Mouse (Mus musculus): ENCODE results near the gene Actn4.
A peak's percentile ranks its signal among the peaks of the same experiment; 100 is the strongest.

Actn4 gene

DNA sequence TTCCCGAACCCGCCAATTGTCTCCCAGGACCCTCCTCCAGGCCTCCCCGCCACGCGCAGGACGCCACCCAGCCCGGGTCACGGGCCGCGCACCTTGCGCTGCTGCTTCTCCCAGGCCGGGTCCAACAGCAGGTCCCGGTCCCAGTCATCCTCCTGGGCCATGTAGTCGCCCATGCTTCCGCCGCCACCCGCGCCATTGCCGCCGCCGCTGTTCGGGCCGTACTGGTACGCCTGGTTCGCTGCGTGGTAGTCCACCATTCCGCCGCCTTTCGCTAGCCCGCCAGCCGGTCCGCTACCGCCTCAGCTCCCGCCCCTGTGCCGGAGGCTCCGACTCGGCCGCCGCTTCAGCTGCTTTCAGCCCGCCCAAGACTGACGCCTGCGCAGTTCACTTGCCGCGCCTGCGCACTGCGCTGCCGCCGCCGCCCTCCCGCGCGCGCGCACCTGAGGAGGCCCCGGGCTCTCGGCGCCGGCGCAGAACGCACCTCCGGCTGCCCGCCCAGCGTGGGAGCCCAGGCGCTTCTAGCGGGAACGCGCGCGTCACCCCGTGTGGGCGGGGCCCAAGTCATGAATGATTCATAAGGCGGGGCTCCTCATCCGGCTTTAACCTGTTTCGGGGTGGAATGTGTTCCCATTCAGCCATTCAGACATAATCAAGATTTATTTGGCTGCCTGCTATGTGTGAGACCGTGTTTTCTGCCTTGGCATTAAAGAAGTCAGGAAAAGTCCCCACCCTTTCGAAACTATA is at the start of gene Actn4:
TSS of gene Actn4 (minus strand) at position 414 of the 744 bp plus-strand sequence.
- peak; percentile 99 for DNase-seq (ENCODE audit: low read depth, low spot score)

DNA sequence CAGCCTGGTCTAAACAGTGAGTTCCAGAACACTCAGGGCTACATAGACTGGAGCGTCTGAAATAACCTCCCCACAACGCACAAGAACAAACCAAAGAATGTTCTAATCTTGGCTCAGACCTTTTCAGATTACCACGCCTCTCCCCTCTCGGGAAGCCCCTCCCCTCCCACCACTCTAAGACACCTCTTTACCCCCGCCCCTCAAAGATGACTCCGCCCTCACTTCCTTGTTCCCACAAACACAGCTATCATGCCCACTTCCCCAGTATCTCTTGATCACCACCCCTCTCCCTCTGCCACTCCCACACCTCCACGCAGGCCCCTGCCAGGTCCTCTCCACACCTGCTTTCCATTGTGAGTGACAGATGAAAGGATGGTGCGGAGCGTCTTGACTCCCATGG is 46.6 kb upstream of the Actn4 start:
- DNase-seq (ENCODE audit: low read depth, low spot score) = peak; percentile 77
- Histone ChIP-seq H3K36me3 (ENCODE audit: control insufficient read depth, insufficient read depth, low read length, poor library complexity, severe bottlenecking) (no peaks in the 10 kb centered on the region), H3K27me3 (ENCODE audit: control insufficient read depth, insufficient read depth, low read length, poor library complexity, severe bottlenecking) (no peaks in the 10 kb centered on the region)

More for the DNA sequence above, at the start of gene Actn4:
- no peaks in the 10 kb centered on the region for H3K27me3 ChIP-seq (ENCODE audit: control insufficient read depth, insufficient read depth, low read length, poor library complexity, severe bottlenecking)
- H3K36me3 ChIP-seq (ENCODE audit: control insufficient read depth, insufficient read depth, low read length, poor library complexity, severe bottlenecking) = no peaks in the 10 kb centered on the region

DNA sequence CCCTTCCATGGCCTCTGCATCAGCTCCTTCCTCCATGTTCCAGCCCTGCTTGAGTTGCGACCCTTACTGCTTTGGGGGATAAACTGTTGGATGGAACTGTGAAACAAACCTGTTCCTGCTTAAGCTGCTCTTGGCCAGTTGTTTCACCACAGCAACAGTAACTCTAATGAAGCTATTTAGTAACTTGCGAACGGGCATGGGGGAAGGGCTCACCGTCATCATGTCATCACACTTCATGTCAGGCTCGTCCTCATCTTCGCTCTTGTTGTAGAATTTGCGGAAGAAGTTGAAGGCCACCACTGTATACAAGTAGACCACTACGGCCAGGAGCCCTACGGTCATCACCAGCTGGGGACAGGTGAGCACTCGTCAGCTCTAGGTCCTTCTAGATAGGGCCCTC is 46.0 kb upstream of the Actn4 start:
- H3K36me3 ChIP-seq (ENCODE audit: control insufficient read depth, insufficient read depth, low read length, poor library complexity, severe bottlenecking) = peaks cover 2% of the 10 kb centered on the region; the same call in 1 of the 2 replicates
- no peaks in the 10 kb centered on the region for H3K27me3 ChIP-seq (ENCODE audit: control insufficient read depth, insufficient read depth, low read length, poor library complexity, severe bottlenecking)
- DNase-seq (ENCODE audit: low read depth, low spot score) = no peak

DNA sequence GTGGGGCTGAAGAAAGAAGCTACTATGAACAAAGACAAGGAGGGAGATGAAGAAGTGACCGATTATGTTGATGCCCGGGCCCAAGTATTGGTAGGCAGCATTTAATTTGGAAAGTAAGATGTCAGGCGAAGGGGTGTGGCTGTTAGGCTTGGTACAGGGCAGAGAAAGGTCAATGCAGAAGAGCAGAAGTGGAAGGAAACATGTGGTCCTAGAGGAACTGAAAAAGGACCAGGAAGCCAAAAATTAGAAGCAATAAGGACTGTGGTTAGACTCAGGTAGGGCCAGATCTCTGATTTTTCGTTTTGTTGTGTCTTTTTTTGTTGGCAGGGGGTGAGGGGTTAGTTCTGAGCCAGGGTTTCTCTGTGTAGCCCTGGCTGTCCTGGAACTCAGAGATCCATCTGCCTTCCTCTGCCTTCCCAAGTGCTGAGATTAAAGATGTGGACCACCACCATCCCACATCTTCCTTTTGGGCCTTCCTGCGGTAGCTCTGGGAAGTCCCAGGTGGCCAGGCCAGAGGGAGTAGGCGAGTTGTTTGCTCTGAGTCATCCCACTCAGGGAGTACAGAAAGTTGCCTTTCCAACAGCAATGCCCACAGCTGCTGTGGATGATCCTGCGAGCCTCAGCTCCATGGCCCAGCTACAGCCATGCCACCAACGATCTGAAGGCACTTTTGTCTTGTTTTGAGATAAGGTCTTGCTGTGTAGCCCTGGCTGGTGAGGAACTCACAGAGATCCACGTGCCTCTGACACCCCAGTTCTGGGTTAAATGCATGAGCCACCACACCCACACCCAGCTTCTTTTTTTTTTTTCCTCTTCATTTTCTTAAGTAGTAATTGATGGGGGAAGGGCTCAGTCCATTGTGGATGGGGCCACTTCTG is 45.3 kb upstream of the Actn4 start:
- no peaks in the 10 kb centered on the region for H3K27me3 ChIP-seq (ENCODE audit: control insufficient read depth, insufficient read depth, low read length, poor library complexity, severe bottlenecking)
- peaks cover 7% of the 10 kb centered on the region for H3K36me3 ChIP-seq (ENCODE audit: control insufficient read depth, insufficient read depth, low read length, poor library complexity, severe bottlenecking)
- peak; percentile 83 for DNase-seq (ENCODE audit: low read depth, low spot score)

DNA sequence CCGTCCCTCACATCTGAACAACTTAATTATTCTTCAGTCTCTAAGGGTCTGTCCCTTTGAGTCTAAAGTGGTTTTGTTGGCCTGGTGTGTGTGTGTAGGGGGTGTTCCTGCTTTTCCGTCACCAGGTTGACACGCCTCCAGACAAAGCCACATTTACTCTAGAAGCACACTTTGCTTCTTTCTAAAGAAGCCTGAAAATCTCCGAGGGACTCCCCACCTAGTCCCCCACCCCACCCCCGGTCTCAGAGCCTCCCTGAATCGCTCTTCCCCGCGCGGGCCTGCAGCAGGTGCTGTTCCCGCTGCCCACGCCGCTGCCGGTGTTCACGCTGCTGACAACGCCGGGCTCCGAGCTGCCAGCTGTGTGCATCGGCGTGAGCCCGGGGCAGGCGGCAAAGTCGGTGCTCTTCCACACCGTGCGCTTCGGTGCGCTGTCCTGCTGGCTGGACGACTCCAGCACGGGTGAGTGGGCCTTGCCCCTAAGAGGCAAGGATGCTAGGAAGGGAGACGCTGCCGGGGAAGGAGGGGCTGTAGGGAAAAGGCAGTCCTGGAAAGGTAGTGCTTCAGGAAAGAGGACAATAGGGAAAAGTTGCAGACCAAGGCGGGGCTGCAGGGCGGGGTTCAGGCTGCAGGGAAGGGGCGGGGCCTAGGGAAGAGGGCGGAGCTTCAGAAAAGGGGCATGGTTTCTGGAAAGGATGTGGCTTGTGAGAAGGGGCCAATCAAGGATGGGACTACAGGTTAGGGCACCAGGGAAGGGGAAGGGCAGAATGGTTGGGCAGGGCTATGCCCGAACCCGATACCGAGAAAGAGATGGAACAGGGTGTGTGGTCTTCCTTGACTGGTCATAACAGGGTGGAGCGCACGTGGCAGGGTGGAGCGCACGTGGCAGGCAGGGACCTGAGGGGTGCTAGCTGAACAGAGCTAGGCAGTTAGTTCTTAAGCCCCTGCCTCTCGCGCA is 38.8 kb upstream of the Actn4 start:
- DNase-seq (ENCODE audit: low read depth, low spot score) = peak; percentile 91
- peaks cover 22% of the 10 kb centered on the region for H3K36me3 ChIP-seq (ENCODE audit: control insufficient read depth, insufficient read depth, low read length, poor library complexity, severe bottlenecking)

DNA sequence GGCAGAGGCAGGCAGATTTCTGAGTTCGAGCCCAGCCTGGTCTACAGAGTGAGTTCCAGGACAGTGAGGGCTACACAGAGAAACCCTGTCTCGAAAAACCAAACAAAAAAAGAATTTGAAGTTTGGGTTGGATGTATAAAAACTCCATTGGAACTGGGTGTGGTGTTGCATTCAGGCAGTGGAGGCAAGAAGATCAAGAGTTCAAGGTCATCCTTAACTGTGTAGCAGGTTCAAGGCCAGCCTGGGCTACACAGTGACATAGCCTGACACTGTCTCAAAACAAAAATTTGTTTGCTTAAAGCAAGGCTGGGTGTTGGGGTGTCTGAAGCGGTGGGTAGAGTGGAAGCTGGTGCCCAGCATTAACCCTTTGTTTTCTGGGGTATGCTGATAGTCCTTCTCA is 31.3 kb upstream of the Actn4 start:
- Histone ChIP-seq H3K36me3 (ENCODE audit: control insufficient read depth, insufficient read depth, low read length, poor library complexity, severe bottlenecking) (peaks cover 48% of the 10 kb centered on the region), H3K27me3 (ENCODE audit: control insufficient read depth, insufficient read depth, low read length, poor library complexity, severe bottlenecking) (no peaks in the 10 kb centered on the region)
- DNase-seq (ENCODE audit: low read depth, low spot score) = no peak

More for the DNA sequence above, 38.8 kb upstream of the Actn4 start:
- H3K27me3 ChIP-seq (ENCODE audit: control insufficient read depth, insufficient read depth, low read length, poor library complexity, severe bottlenecking) = no peaks in the 10 kb centered on the region

DNA sequence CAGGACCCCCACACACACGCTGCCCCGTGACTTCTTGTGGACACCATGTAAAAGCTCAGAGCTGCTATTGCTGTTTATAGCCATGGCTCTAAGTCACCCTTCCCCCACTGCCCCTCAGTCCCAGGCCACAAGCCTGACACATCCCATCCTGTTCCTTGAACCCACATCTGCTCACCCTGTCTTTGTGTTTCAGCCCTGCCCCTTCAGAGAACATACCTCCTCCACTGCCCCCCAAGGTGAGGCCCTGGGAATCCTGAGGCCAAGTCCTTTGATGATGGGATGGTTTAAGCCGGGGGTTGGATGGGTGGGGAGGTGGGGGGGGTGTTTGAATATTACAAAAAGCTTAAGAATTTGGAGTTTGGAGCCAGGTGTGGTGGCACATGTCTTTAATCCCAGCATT is 30.9 kb upstream of the Actn4 start:
- no peaks in the 10 kb centered on the region for H3K27me3 ChIP-seq (ENCODE audit: control insufficient read depth, insufficient read depth, low read length, poor library complexity, severe bottlenecking)
- peaks cover 51% of the 10 kb centered on the region for H3K36me3 ChIP-seq (ENCODE audit: control insufficient read depth, insufficient read depth, low read length, poor library complexity, severe bottlenecking)
- DNase-seq (ENCODE audit: low read depth, low spot score) = no peak

DNA sequence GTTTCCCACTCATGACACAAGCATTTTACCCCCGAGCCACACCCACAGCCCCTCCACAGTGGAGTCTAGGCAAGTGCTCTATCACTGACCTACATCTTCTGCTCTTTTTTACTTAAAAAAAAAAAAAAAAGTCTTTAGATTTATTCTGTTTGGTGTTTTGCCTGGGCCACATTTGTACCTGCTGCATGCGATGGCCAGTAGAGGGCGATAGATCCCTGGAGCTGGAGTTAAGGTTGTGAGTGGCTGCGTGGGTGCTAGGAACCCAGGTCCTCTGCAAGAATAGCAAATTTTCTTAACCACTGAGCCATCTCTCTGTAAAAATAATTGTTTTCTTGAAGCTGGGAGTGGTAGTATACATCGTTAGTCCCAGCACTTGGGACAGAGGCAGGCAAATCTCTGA is 29.5 kb upstream of the Actn4 start:
- no peaks in the 10 kb centered on the region for H3K27me3 ChIP-seq (ENCODE audit: control insufficient read depth, insufficient read depth, low read length, poor library complexity, severe bottlenecking)
- DNase-seq (ENCODE audit: low read depth, low spot score) = peak; percentile 70
- peaks cover 55% of the 10 kb centered on the region for H3K36me3 ChIP-seq (ENCODE audit: control insufficient read depth, insufficient read depth, low read length, poor library complexity, severe bottlenecking)

DNA sequence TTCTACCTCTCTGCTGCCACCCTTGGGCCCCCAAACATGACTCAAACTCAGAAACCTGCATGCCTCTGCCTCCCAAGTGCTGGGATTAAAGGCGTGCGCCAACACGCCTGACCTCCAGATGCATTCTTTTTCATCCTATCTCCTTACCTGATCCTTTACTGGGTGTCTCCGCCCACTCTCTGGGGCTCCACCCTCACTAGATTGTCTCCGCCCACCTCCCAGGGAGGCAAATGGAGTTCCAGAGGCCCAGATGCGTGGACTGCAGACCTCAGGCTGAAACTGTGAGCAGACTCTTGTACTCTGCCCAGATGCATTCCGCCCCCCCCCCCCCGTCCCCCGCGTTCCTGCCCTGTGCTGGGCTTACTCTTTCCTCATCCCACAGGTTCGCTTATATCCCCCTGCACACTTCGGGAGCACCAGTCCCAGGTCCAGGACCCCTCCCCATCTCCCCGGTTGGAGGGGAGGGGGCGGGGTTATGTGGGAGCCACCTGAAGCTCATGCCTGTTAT is 28.7 kb upstream of the Actn4 start:
- DNase-seq (ENCODE audit: low read depth, low spot score) = no peak
- no peaks in the 10 kb centered on the region for H3K27me3 ChIP-seq (ENCODE audit: control insufficient read depth, insufficient read depth, low read length, poor library complexity, severe bottlenecking)
- peaks cover 54% of the 10 kb centered on the region for H3K36me3 ChIP-seq (ENCODE audit: control insufficient read depth, insufficient read depth, low read length, poor library complexity, severe bottlenecking)

DNA sequence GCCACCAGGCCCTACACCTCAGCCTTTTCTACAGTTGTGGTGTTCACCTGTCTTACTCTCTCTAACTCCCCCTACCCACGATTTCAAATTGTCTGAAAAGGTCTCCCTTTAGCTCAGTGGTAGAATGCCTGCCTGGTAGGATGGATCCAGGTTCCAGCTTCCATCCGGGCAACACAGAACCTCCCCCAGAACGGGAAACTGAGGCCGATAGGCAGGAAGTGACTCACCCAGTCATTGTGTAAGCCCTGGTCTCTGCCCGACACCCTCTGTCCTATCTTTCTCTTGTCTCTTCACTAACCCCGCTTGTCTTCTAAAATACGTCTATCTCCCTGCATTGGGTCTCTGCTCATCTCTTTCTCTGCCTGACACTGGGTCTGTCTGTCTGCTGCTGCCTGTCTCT is 23.1 kb upstream of the Actn4 start:
- Histone ChIP-seq H3K36me3 (ENCODE audit: control insufficient read depth, insufficient read depth, low read length, poor library complexity, severe bottlenecking) (peaks cover 27% of the 10 kb centered on the region), H3K27me3 (ENCODE audit: control insufficient read depth, insufficient read depth, low read length, poor library complexity, severe bottlenecking) (no peaks in the 10 kb centered on the region)
- DNase-seq (ENCODE audit: low read depth, low spot score) = no peak

DNA sequence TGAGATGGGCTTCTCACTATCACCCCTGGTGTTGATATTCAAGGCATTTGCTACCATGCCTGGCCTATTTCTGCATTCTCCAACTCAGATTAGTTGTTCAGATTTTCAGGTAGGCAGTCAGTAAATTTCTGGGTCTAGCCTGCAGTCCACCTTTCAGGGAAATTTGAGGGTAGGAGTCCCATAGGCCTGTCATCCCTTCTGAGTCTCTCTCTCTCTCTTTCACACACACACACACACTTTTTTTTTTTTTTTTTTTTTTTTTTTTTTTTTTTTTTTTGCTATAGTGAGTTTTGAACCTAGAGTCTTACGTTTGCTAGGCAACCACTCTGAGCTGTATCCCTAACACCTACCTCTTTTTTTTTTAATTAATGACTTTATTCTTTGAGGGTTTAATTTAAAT is 22.3 kb upstream of the Actn4 start:
- no peak for DNase-seq (ENCODE audit: low read depth, low spot score)
- H3K27me3 ChIP-seq (ENCODE audit: control insufficient read depth, insufficient read depth, low read length, poor library complexity, severe bottlenecking) = no peaks in the 10 kb centered on the region
- peaks cover 22% of the 10 kb centered on the region for H3K36me3 ChIP-seq (ENCODE audit: control insufficient read depth, insufficient read depth, low read length, poor library complexity, severe bottlenecking)

DNA sequence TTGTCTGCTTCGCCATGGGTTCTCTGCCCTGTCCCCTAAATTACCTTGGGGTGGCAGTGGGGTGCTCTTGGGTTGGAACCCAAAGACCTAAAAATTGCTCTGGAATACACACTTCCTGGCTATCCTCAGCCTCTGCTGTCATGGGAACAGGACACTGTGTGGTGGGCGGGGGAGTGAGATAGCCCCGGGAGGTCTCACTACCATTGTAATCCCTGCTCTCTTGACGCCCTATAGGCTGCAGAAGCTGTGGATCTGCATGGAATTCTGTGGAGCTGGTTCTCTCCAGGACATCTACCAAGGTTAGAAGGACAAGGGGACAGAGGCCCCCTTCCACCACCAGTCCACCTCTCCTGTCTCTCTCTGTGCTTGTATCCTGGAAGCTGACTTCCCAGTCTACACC is 21.7 kb upstream of the Actn4 start:
- DNase-seq (ENCODE audit: low read depth, low spot score) = no peak
- no peaks in the 10 kb centered on the region for H3K27me3 ChIP-seq (ENCODE audit: control insufficient read depth, insufficient read depth, low read length, poor library complexity, severe bottlenecking)
- peaks cover 20% of the 10 kb centered on the region for H3K36me3 ChIP-seq (ENCODE audit: control insufficient read depth, insufficient read depth, low read length, poor library complexity, severe bottlenecking)

DNA sequence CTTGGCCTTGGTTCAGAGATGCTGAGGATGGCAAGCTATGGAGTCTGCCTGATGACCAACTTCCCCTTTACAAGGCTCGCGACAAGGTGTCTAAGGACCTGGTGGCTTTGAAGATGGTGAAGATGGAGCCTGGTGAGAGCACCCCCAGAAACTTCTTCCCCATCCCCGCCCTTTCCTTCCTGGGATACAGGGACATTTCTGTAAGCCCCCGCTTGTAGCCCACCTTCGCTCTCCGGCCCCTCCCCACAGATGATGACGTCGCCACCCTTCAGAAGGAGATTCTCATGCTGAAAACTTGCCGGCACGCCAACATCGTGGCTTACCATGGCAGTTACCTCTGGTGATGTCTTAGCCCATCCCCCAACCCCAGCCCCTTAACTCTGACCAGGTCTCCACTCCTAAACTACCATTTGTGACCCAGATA is 21.0 kb upstream of the Actn4 start:
- DNase-seq (ENCODE audit: low read depth, low spot score) = peak; percentile 72
- peaks cover 18% of the 10 kb centered on the region for H3K36me3 ChIP-seq (ENCODE audit: control insufficient read depth, insufficient read depth, low read length, poor library complexity, severe bottlenecking)
- H3K27me3 ChIP-seq (ENCODE audit: control insufficient read depth, insufficient read depth, low read length, poor library complexity, severe bottlenecking) = no peaks in the 10 kb centered on the region

DNA sequence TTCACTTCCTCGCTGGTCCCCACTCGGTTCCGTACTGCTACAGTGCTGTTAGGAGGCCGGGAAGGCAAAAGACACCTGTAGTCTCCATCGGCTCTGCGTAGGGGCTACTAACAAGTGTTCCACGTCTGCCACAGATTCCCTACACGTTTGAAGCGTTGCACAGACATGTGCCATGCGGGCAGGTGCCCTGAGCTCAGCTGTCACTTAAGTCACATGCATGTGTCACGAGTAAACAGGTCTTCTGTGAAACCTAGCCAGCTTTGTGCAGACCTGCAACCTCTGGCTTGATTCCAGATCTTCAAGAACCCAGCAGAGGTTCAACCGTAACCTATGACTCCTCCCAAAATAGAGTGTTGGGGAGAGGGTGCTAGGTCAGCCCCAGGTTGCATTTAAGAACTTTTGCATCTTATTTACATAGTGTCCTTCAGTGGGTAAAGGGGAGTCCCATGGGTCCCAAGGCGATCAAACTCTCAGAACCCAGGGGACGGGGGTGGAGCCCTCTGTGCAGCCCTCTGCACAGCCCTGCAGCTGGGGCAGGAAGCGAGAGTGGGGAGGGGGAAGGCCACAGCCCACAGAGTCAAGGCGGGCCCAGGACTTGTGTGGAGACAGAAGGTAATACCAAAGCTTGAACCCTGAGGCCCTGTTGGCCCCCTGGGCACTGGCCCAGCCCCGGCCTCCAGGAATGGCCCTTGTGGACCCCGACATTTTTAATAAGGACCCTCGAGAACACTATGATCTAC is 20.3 kb upstream of the Actn4 start:
- H3K27me3 ChIP-seq (ENCODE audit: control insufficient read depth, insufficient read depth, low read length, poor library complexity, severe bottlenecking) = no peaks in the 10 kb centered on the region
- peaks cover 14% of the 10 kb centered on the region for H3K36me3 ChIP-seq (ENCODE audit: control insufficient read depth, insufficient read depth, low read length, poor library complexity, severe bottlenecking)
- peak; percentile 98 for DNase-seq (ENCODE audit: low read depth, low spot score)

Data from splenic B cell, adult 2 months (primary cell).